In the genomic region with DNA sequence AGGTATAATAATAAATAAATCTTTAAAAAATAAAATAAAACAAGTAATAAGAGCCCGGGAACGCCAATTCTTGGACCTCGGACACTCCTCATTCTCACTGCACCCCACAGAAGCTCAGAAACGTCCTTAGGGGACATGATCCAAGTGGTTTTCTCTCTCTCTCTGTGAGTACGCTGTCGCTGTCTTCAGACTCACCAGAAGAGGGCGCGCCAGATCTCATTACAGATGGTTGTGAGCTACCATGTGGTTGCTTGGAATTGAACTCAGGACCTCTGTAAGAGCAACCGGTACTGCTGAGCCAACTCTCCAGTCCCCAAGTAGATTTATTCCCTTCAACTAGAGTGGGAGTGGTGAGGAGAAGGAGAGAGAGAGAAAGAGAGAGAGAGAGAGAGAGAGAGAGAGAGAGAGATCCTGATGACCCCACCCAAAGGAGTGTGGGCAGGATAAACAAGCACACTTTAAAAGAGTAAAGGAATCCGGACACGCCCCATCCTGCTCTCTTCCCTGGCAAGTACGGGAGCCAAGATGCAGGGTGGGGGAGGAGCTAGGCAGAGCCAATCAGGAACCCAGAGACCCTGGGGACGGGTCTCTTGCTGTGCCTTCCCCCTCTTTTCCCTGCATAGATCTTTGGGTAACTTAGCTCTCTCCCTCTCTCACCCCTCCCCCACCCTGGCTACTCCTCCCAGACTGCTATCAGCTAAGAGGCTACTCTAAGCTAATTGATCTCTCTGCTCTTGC, we compare ENCODE assay signal across 8 mouse cellular contexts. TPM values are rescaled to one million over a fixed set of nuclear protein-coding genes. Genes with fewer than 3 reads are reported as not detected.
DNase-seq lines count a peak whose midpoint lies in the region; ATAC-seq and TF ChIP-seq lines count a peak whose summit lies in the region.

No protein-coding gene starts in this region.

- no peak overlapping the region for H3K4me2 ChIP-seq in forebrain, embryonic 11.5 days (ENCODE audit: low read depth, low read length, severe bottlenecking)
- H3K4me2 ChIP-seq in forebrain, embryonic 15.5 days (replicated peaks), result no peak overlapping the region
- no peak overlapping the region for H3K4me2 ChIP-seq in forebrain, postnatal 0 days (ENCODE audit: low read depth)
- no peak overlapping the region for H3K4me2 ChIP-seq in neural tube, embryonic 11.5 days (ENCODE audit: low read depth)

- no peak for ATAC-seq in forebrain, embryonic 11.5 days (replicated peaks; ENCODE audit: low FRiP score)
- ATAC-seq in forebrain, embryonic 15.5 days (replicated peaks), result no peak
- ATAC-seq in forebrain, postnatal 0 days, result no peak
- ATAC-seq in neural tube, embryonic 11.5 days (ENCODE audit: insufficient read depth, low FRiP score, low TSS enrichment), result peak; percentile 53; the same call in 1 of the 2 replicates
- ATAC-seq in erythroid progenitor cell, adult 5-6 weeks (replicated peaks; ENCODE audit: low FRiP score, poor library complexity, severe bottlenecking), result no peak

- H3K27ac ChIP-seq in forebrain, embryonic 11.5 days (ENCODE audit: low read depth, low read length), result no peak overlapping the region
- no peak overlapping the region for H3K27ac ChIP-seq in forebrain, embryonic 15.5 days (replicated peaks)
- no peak overlapping the region for H3K27ac ChIP-seq in forebrain, postnatal 0 days (ENCODE audit: low read depth, low read length)
- no peak overlapping the region for H3K27ac ChIP-seq in neural tube, embryonic 11.5 days (ENCODE audit: low read depth, low read length)

- no peaks in the 10 kb centered on the region for H3K27me3 ChIP-seq in forebrain, embryonic 11.5 days (ENCODE audit: control insufficient read depth, insufficient read depth, low read length)
- no peaks in the 10 kb centered on the region for H3K27me3 ChIP-seq in forebrain, embryonic 15.5 days
- H3K27me3 ChIP-seq in forebrain, postnatal 0 days (ENCODE audit: insufficient read depth, low read length), result no peaks in the 10 kb centered on the region
- H3K27me3 ChIP-seq in neural tube, embryonic 11.5 days (ENCODE audit: control insufficient read depth, insufficient read depth, low read length), result no peaks in the 10 kb centered on the region

- no peak overlapping the region for H3K9ac ChIP-seq in forebrain, embryonic 11.5 days (ENCODE audit: low read length)
- no peak overlapping the region for H3K9ac ChIP-seq in forebrain, embryonic 15.5 days (replicated peaks)
- H3K9ac ChIP-seq in forebrain, postnatal 0 days, result no peak overlapping the region
- no peak overlapping the region for H3K9ac ChIP-seq in neural tube, embryonic 11.5 days (ENCODE audit: low read length)

- DNase-seq in forebrain, embryonic 11.5 days (ENCODE audit: low spot score), result peak; percentile 73
- peak; percentile 68 for DNase-seq in testis, postnatal 10 days (ENCODE audit: low spot score)
- DNase-seq in testis, postnatal 14 days (ENCODE audit: low spot score), result no peak
- no peak for DNase-seq in forebrain, postnatal 0 days
- no peak for DNase-seq in neural tube, embryonic 11.5 days (ENCODE audit: low spot score)
- no peak for DNase-seq in gastrocnemius, postnatal 14 days

- no peak overlapping the region for H3K4me3 ChIP-seq in forebrain, embryonic 11.5 days (ENCODE audit: low read depth, low read length)
- no peak overlapping the region for H3K4me3 ChIP-seq in forebrain, embryonic 15.5 days
- H3K4me3 ChIP-seq in forebrain, postnatal 0 days (ENCODE audit: low read depth, low read length), result no peak overlapping the region
- no peak overlapping the region for H3K4me3 ChIP-seq in neural tube, embryonic 11.5 days (ENCODE audit: low read depth, low read length)

- H3K4me1 ChIP-seq in forebrain, embryonic 11.5 days (replicated peaks; ENCODE audit: control insufficient read depth, insufficient read depth, low read length), result no peaks in the 10 kb centered on the region
- H3K4me1 ChIP-seq in forebrain, embryonic 15.5 days, result peaks cover 28% of the 10 kb centered on the region
- H3K4me1 ChIP-seq in forebrain, postnatal 0 days (ENCODE audit: insufficient read depth), result peaks cover 24% of the 10 kb centered on the region
- peaks cover 3% of the 10 kb centered on the region; the same call in 1 of the 2 replicates for H3K4me1 ChIP-seq in neural tube, embryonic 11.5 days (ENCODE audit: control insufficient read depth, insufficient read depth, low read length)

- TF ChIP-seq CTCF in forebrain, postnatal 0 days (IDR thresholded peaks at IDR 0.05; ENCODE audit: low read depth), result peak; percentile 56

- intact Hi-C loops in gastrocnemius, postnatal 14 days (cut with DNase I; ENCODE audit: low total_unique reads), result loop anchor here (5.0 kb wide), 1 partner anchor 176 kb away; no protein-coding TSS in a partner anchor

- 13% methylated on average over 13 of the region's 13 CpGs for WGBS in forebrain, embryonic 11.5 days
- WGBS in forebrain, embryonic 15.5 days, result 15% methylated on average over 13 of the region's 13 CpGs
- WGBS in forebrain, postnatal 0 days, result 12% methylated on average over 13 of the region's 13 CpGs
- WGBS in neural tube, embryonic 11.5 days, result 9% methylated on average over 13 of the region's 13 CpGs

- H3K9me3 ChIP-seq in forebrain, embryonic 11.5 days (ENCODE audit: control insufficient read depth, low read length), result no peaks in the 10 kb centered on the region
- no peaks in the 10 kb centered on the region for H3K9me3 ChIP-seq in forebrain, embryonic 15.5 days
- H3K9me3 ChIP-seq in forebrain, postnatal 0 days (ENCODE audit: low read length), result no peaks in the 10 kb centered on the region
- no peaks in the 10 kb centered on the region for H3K9me3 ChIP-seq in neural tube, embryonic 11.5 days (ENCODE audit: control insufficient read depth, low read length)

- H3K36me3 ChIP-seq in forebrain, embryonic 11.5 days (ENCODE audit: control insufficient read depth, insufficient read depth, low read length), result no peaks in the 10 kb centered on the region
- no peaks in the 10 kb centered on the region for H3K36me3 ChIP-seq in forebrain, embryonic 15.5 days
- peaks cover 8% of the 10 kb centered on the region; the same call in 1 of the 2 replicates for H3K36me3 ChIP-seq in forebrain, postnatal 0 days (ENCODE audit: insufficient read depth)
- no peaks in the 10 kb centered on the region for H3K36me3 ChIP-seq in neural tube, embryonic 11.5 days (ENCODE audit: control insufficient read depth, insufficient read depth, low read length)

RNA-seq across cellular contexts. Expression of a gene that starts 8.1 kb away (rescaled TPM):
- 3.9 and 5.3 TPM in 2 replicates for polyA plus RNA-seq in forebrain, embryonic 11.5 days (2014; fragmentation: Nextera tagmentation; extraction: Ambion mirVana)
- polyA plus RNA-seq in forebrain, embryonic 15.5 days (2015; fragmentation: Nextera tagmentation; extraction: Ambion mirVana), result 26.0 and 30.4 TPM in 2 replicates
- 81.9 and 99.1 TPM in 2 replicates for total RNA-seq in forebrain, postnatal 0 days (2014; rRNA removed)
- polyA plus RNA-seq in forebrain, postnatal 0 days (2015; fragmentation: Nextera tagmentation; extraction: Ambion mirVana), result 24.7 and 28.1 TPM in 2 replicates
- polyA plus RNA-seq in neural tube, embryonic 11.5 days (2014; fragmentation: Nextera tagmentation; extraction: Ambion mirVana), result 15.1 and 17.0 TPM in 2 replicates
- not detected in 2 replicates for total RNA-seq in erythroid progenitor cell, adult 5-6 weeks (2015; ENCODE audit: low replicate concordance)
- not detected in 2 replicates for total RNA-seq in erythroid progenitor cell, adult 5-6 weeks (2017; ENCODE audit: low replicate concordance)
- total RNA-seq in gastrocnemius, postnatal 14 days (2021), result 1 to 10 TPM in 1 of 2 experiments, under 1 TPM in 1; 0.69 to 1.0 TPM

RNA-seq across cellular contexts. Expression of a gene that starts 23.7 kb away (rescaled TPM):
- polyA plus RNA-seq in forebrain, embryonic 11.5 days (2014; fragmentation: Nextera tagmentation; extraction: Ambion mirVana), result 134 and 142 TPM in 2 replicates
- 121 and 124 TPM in 2 replicates for polyA plus RNA-seq in forebrain, embryonic 15.5 days (2015; fragmentation: Nextera tagmentation; extraction: Ambion mirVana)
- 89.7 and 90.1 TPM in 2 replicates for total RNA-seq in forebrain, postnatal 0 days (2014; rRNA removed)
- 93.6 and 107 TPM in 2 replicates for polyA plus RNA-seq in forebrain, postnatal 0 days (2015; fragmentation: Nextera tagmentation; extraction: Ambion mirVana)
- 117 and 135 TPM in 2 replicates for polyA plus RNA-seq in neural tube, embryonic 11.5 days (2014; fragmentation: Nextera tagmentation; extraction: Ambion mirVana)
- 15.5 and 18.0 TPM in 2 replicates for total RNA-seq in erythroid progenitor cell, adult 5-6 weeks (2015; ENCODE audit: low replicate concordance)
- total RNA-seq in erythroid progenitor cell, adult 5-6 weeks (2017; ENCODE audit: low replicate concordance), result 5.3 and 9.7 TPM in 2 replicates
- total RNA-seq in gastrocnemius, postnatal 14 days (2021), result 10 to 100 TPM in 1 of 2 experiments, 1 to 10 TPM in 1; 9.4 to 11.5 TPM

RNA-seq across cellular contexts. Expression of a gene that starts 26.8 kb away (rescaled TPM):
- polyA plus RNA-seq in forebrain, embryonic 11.5 days (2014; fragmentation: Nextera tagmentation; extraction: Ambion mirVana), result 201 and 217 TPM in 2 replicates
- polyA plus RNA-seq in forebrain, embryonic 15.5 days (2015; fragmentation: Nextera tagmentation; extraction: Ambion mirVana), result 113 and 118 TPM in 2 replicates
- 27.5 and 39.7 TPM in 2 replicates for total RNA-seq in forebrain, postnatal 0 days (2014; rRNA removed)
- polyA plus RNA-seq in forebrain, postnatal 0 days (2015; fragmentation: Nextera tagmentation; extraction: Ambion mirVana), result 31.7 and 34.2 TPM in 2 replicates
- polyA plus RNA-seq in neural tube, embryonic 11.5 days (2014; fragmentation: Nextera tagmentation; extraction: Ambion mirVana), result 175 and 185 TPM in 2 replicates
- 248 and 272 TPM in 2 replicates for total RNA-seq in erythroid progenitor cell, adult 5-6 weeks (2015; ENCODE audit: low replicate concordance)
- 292 and 327 TPM in 2 replicates for total RNA-seq in erythroid progenitor cell, adult 5-6 weeks (2017; ENCODE audit: low replicate concordance)
- 1 to 10 TPM; 7.5 to 8.7 TPM for total RNA-seq in gastrocnemius, postnatal 14 days (2021)

RNA-seq across cellular contexts. Expression of a gene that starts 27.1 kb away (rescaled TPM):
- polyA plus RNA-seq in forebrain, embryonic 11.5 days (2014; fragmentation: Nextera tagmentation; extraction: Ambion mirVana), result not detected in 2 replicates
- polyA plus RNA-seq in forebrain, embryonic 15.5 days (2015; fragmentation: Nextera tagmentation; extraction: Ambion mirVana), result not detected in 2 replicates
- total RNA-seq in forebrain, postnatal 0 days (2014; rRNA removed), result not detected in 2 replicates
- polyA plus RNA-seq in forebrain, postnatal 0 days (2015; fragmentation: Nextera tagmentation; extraction: Ambion mirVana), result not detected in 2 replicates
- polyA plus RNA-seq in neural tube, embryonic 11.5 days (2014; fragmentation: Nextera tagmentation; extraction: Ambion mirVana), result not detected in 2 replicates
- not detected in 2 replicates for total RNA-seq in erythroid progenitor cell, adult 5-6 weeks (2015; ENCODE audit: low replicate concordance)
- not detected in 2 replicates for total RNA-seq in erythroid progenitor cell, adult 5-6 weeks (2017; ENCODE audit: low replicate concordance)
- total RNA-seq in gastrocnemius, postnatal 14 days (2021), result 1 to 10 TPM; 1.7 to 1.9 TPM

RNA-seq across cellular contexts. Expression of a gene that starts 39.1 kb away (rescaled TPM):
- polyA plus RNA-seq in forebrain, embryonic 11.5 days (2014; fragmentation: Nextera tagmentation; extraction: Ambion mirVana), result 0.35 and 0.53 TPM in 2 replicates
- 1.9 and 2.6 TPM in 2 replicates for polyA plus RNA-seq in forebrain, embryonic 15.5 days (2015; fragmentation: Nextera tagmentation; extraction: Ambion mirVana)
- 6.0 and 6.1 TPM in 2 replicates for total RNA-seq in forebrain, postnatal 0 days (2014; rRNA removed)
- 3.9 and 4.3 TPM in 2 replicates for polyA plus RNA-seq in forebrain, postnatal 0 days (2015; fragmentation: Nextera tagmentation; extraction: Ambion mirVana)
- 0.32 and 0.33 TPM in 2 replicates for polyA plus RNA-seq in neural tube, embryonic 11.5 days (2014; fragmentation: Nextera tagmentation; extraction: Ambion mirVana)
- 2.1 and 2.9 TPM in 2 replicates for total RNA-seq in erythroid progenitor cell, adult 5-6 weeks (2015; ENCODE audit: low replicate concordance)
- total RNA-seq in erythroid progenitor cell, adult 5-6 weeks (2017; ENCODE audit: low replicate concordance), result 5.4 and 8.2 TPM in 2 replicates
- 100 to 1,000 TPM; 487 to 557 TPM for total RNA-seq in gastrocnemius, postnatal 14 days (2021)

Comparison
In these comparisons a context has a peak if more than half of its experiments do, and no peak if none do; other contexts are left out.
1. DNase-seq: peak in forebrain, embryonic 11.5 days (single experiment) and testis, postnatal 10 days (single experiment); none in testis, postnatal 14 days (single experiment), forebrain, postnatal 0 days (single experiment), neural tube, embryonic 11.5 days (single experiment) and gastrocnemius, postnatal 14 days (single experiment).